Mouse (Mus musculus): ENCODE data around the gene Cgas.

GRCm38 (mm10) chr9:78396517-78396916 lies 46.5 kb downstream of the Cgas start:
- no peak for TF ChIP-seq CTCF (IDR thresholded peaks at IDR 0.05; ENCODE audit: low read depth)
- no peak for TF ChIP-seq EP300 (IDR thresholded peaks at IDR 0.05; ENCODE audit: low read depth)
